Mouse (Mus musculus) liver, embryonic 11.5 days (tissue): ENCODE measurements at regions not wholly inside any gene's neighbourhood (a gene's known extent, or its start where the extent isn't known, plus 50 kb on each side); places are given as distances from the start of the nearest gene placed in this dataset.

Experiments
- ATAC-seq: fragments of 200-750 bp; cut with Nextera tagmentation; replicated peaks from 2 replicates; pipeline ENCODE4 v1.8.0; 2017; ENCODE audit warnings: moderate number of reproducible peaks, mild to moderate bottlenecking, moderate TSS enrichment, moderate library complexity; ENCODE audit not compliant: low FRiP score
- DNase-seq: peaks from one replicate; pipeline ENCODE4 v3.0.0-alpha.2; 2017; ENCODE audit warnings: low spot score
- H3K27ac ChIP-seq: fragments of 300-500 bp; sonication (generic); 2 replicates; pipeline ENCODE4 v1.5.1; 2014; ENCODE audit warnings: mild to moderate bottlenecking, low read depth, low read length, control low read depth
- H3K27me3 ChIP-seq: fragments of 300-500 bp; sonication (generic); replicated peaks from 2 replicates; pipeline ENCODE4 v1.6.1; 2014; ENCODE audit warnings: low read length, mixed read lengths; ENCODE audit not compliant: control insufficient read depth, insufficient read depth
- H3K36me3 ChIP-seq: fragments of 300-500 bp; sonication (generic); 2 replicates; pipeline ENCODE4 v1.6.1; 2014; ENCODE audit warnings: mild to moderate bottlenecking, low read length, moderate library complexity, mixed read lengths; ENCODE audit not compliant: control insufficient read depth, insufficient read depth
- H3K4me1 ChIP-seq: fragments of 300-500 bp; sonication (generic); replicated peaks from 2 replicates; pipeline ENCODE4 v1.6.1; 2014; ENCODE audit warnings: low read length, mixed read lengths; ENCODE audit not compliant: control insufficient read depth, insufficient read depth
- H3K4me2 ChIP-seq: fragments of 300-500 bp; sonication (generic); 2 replicates; pipeline ENCODE4 v1.6.1; 2014; ENCODE audit warnings: mild to moderate bottlenecking, control low read depth, moderate library complexity
- H3K4me3 ChIP-seq: fragments of 300-500 bp; sonication (generic); 2 replicates; pipeline ENCODE4 v1.5.1; 2014; ENCODE audit warnings: low read depth, low read length, control low read depth
- H3K9ac ChIP-seq: fragments of 300-500 bp; sonication (generic); 2 replicates; pipeline ENCODE4 v1.6.1; 2014; ENCODE audit warnings: low read depth, low read length, control low read depth
- H3K9me3 ChIP-seq: fragments of 300-500 bp; sonication (generic); 2 replicates; pipeline ENCODE4 v1.6.1; 2016; ENCODE audit warnings: low read length, inconsistent platforms, mixed read lengths; ENCODE audit not compliant: control insufficient read depth
- WGBS: fragments of 180-500 bp; shearing (Covaris S2); extraction: QIAGEN DNeasy Blood & Tissue Kit; methylation state at CpG from one replicate; pipeline ENCODE4 v1.1.7; 2014; 5-methylcytosine and 5-hydroxymethylcytosine counted together

- no peak for DNase-seq
- 77% methylated on average over 3 of the region's 3 CpGs for WGBS
- no peak overlapping the region for H3K4me3 ChIP-seq
Measured at GRCm38 (mm10) chr3:148136791-148137251, 853.5 kb downstream of the Adgrl2 start.

DNA sequence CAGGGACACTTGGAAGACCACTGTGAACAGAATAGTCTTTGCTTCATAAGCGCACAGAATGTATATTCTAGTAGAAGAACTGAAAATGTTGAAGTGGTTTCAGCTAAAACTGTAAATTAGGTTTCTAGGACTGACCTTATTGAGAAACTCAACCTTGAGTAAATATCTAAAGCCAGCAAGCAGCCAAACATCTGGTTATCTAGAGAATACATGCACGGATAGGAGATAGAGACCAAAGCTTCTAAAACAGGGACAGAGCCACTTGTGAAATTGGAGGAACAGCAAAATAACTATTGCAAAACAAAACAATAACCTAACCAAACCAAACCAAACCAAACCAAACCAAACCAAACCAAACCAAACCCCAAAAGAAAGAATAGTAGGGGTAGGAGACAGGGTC, 855.7 kb downstream of the Adgrl2 start:
- H3K9ac ChIP-seq = no peak overlapping the region
- no peaks in the 10 kb centered on the region for H3K27me3 ChIP-seq
- WGBS = 75% methylated on average over 2 of the region's 2 CpGs
- no peaks in the 10 kb centered on the region for H3K9me3 ChIP-seq
- no peak for ATAC-seq
- no peak for DNase-seq
- no peaks in the 10 kb centered on the region for H3K4me1 ChIP-seq
- no peaks in the 10 kb centered on the region for H3K36me3 ChIP-seq
- no peak overlapping the region for H3K4me2 ChIP-seq
- no peak overlapping the region for H3K27ac ChIP-seq
- H3K4me3 ChIP-seq = no peak overlapping the region

More at GRCm38 (mm10) chr3:148136791-148137251, 853.5 kb downstream of the Adgrl2 start:
- no peak overlapping the region for H3K9ac ChIP-seq
- no peaks in the 10 kb centered on the region for H3K27me3 ChIP-seq
- no peaks in the 10 kb centered on the region for H3K36me3 ChIP-seq
- ATAC-seq = no peak
- H3K4me2 ChIP-seq = no peak overlapping the region
- no peak overlapping the region for H3K27ac ChIP-seq
- H3K4me1 ChIP-seq = no peaks in the 10 kb centered on the region
- H3K9me3 ChIP-seq = no peaks in the 10 kb centered on the region

DNA sequence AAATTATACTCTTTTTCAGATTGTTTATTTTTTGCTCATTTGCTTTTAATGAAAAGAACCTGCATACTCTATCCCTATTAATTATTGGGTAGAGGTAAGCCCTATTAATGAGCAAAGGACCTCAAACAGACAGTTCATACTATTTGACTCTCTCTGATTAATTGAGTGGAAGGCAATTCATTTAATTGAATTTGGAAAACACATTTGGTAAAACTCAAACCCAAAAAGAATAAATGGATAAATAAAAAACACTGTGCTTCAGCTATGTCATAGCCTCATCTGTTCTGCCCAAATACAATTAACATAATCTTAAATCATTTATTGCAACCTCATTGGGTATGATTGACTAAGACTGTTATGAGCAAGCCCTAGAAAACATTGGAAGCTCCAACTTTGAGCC, 874.8 kb downstream of the Adgrl2 start:
- no peak for DNase-seq
- Histone ChIP-seq H3K4me1 (no peaks in the 10 kb centered on the region), H3K36me3 (no peaks in the 10 kb centered on the region), H3K4me3 (no peak overlapping the region), H3K9me3 (no peaks in the 10 kb centered on the region), H3K9ac (no peak overlapping the region), H3K27me3 (no peaks in the 10 kb centered on the region), H3K4me2 (no peak overlapping the region), H3K27ac (no peak overlapping the region)
- ATAC-seq = no peak

DNA sequence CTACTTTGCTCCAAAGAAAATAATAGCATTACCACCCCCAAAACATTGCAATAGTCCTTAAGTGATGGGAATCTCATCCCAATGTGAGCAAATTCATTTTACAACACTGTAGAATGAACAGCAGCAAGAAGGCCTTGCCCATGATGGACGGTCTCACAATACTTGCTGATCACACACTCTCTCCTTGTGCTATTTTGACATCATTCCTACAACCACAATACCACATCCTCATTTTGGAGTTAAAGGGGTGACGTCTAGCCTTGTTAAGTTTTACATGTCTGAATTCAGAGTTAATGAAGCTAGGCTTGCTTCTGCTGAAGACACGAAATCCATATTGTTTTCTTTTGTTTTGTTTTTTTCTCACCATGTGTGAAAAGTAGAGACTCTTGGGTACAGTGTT, 878.2 kb downstream of the Adgrl2 start:
- H3K27ac ChIP-seq = no peak overlapping the region
- H3K4me3 ChIP-seq = no peak overlapping the region
- no peaks in the 10 kb centered on the region for H3K27me3 ChIP-seq
- no peaks in the 10 kb centered on the region for H3K36me3 ChIP-seq
- H3K9ac ChIP-seq = no peak overlapping the region
- 63% methylated on average over 3 of the region's 3 CpGs for WGBS
- H3K9me3 ChIP-seq = no peaks in the 10 kb centered on the region
- H3K4me1 ChIP-seq = no peaks in the 10 kb centered on the region
- no peak for DNase-seq
- no peak overlapping the region for H3K4me2 ChIP-seq
- no peak for ATAC-seq

GRCm38 (mm10) chr3:148107031-148107430, 883.3 kb downstream of the Adgrl2 start:
- Histone ChIP-seq H3K36me3 (no peaks in the 10 kb centered on the region), H3K4me3 (no peak overlapping the region), H3K9me3 (no peaks in the 10 kb centered on the region), H3K27me3 (no peaks in the 10 kb centered on the region), H3K4me2 (no peak overlapping the region), H3K27ac (no peak overlapping the region), H3K9ac (no peak overlapping the region), H3K4me1 (no peaks in the 10 kb centered on the region)
- 55% methylated on average over 1 of the region's 1 CpGs for WGBS
- no peak for ATAC-seq
- DNase-seq = no peak

DNA sequence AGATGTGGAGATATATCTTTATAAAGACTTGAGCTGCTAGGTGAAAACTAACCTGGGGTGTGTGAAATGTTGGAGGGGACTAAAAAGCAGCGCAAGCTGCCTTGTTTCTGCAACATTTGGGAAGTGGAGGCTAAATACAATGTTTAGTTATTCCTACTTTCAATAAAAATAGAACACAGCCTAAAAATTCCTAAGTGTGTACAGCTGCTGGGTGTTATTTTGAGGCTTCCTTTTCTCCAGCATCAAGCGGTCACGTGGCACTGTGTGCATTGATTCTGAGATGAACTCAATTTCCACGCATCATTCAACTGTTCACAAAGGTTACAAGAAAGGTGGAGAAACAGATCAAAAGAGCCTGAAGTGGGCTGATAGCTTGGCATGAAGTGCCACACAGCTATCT, 896.4 kb downstream of the Adgrl2 start:
- Histone ChIP-seq H3K4me2 (no peak overlapping the region), H3K9me3 (no peaks in the 10 kb centered on the region), H3K27ac (no peak overlapping the region), H3K4me3 (no peak overlapping the region), H3K4me1 (no peaks in the 10 kb centered on the region), H3K36me3 (no peaks in the 10 kb centered on the region), H3K9ac (no peak overlapping the region), H3K27me3 (no peaks in the 10 kb centered on the region)
- WGBS = 88% methylated on average over 4 of the region's 4 CpGs
- DNase-seq (no peak), ATAC-seq (no peak)

DNA sequence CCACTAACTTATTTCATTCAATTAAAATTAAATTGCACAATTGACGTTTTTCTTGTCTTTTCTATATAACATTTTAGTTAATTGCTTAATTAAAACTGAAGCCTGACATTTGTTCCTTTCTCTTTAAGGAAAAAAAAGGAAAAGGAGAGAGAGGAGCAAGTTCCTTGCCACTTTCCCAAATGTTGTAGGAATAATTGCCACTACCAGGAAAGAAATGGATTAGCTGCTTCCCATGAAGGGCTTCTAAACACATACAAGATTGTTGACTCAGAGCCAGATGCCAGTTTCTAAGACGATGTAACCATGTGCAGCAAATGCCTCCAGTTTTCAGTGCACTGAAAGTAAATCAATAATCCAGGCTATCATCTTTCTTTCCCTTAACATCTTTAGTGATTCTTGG, 914.5 kb downstream of the Adgrl2 start:
- no peak for DNase-seq
- H3K27me3 ChIP-seq = no peaks in the 10 kb centered on the region
- H3K36me3 ChIP-seq = no peaks in the 10 kb centered on the region
- no peaks in the 10 kb centered on the region for H3K4me1 ChIP-seq
- no peak overlapping the region for H3K4me3 ChIP-seq
- H3K27ac ChIP-seq = no peak overlapping the region
- no peaks in the 10 kb centered on the region for H3K9me3 ChIP-seq
- 60% methylated on average over 2 of the region's 2 CpGs for WGBS
- H3K9ac ChIP-seq = no peak overlapping the region
- no peak for ATAC-seq
- no peak overlapping the region for H3K4me2 ChIP-seq

DNA sequence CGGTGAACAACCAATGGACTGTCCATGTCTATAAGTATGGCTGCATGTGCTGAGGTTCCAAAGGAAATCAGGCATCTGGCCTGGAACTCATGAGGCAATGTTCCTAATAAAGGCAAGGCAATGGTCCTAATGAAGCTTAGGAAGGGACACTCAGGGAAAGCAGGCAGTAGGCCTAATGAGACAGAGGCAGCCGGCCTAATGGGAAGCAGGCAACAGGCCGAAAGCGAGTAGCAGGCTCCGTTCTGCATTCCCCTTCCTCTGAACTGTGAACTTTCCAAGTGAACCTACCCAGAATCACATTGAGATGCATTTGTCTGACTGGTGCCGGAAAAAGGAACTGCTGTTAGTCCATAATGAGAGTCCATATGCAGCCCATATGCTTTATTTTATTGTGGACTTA, 923.7 kb downstream of the Adgrl2 start:
- Histone ChIP-seq H3K9me3 (no peaks in the 10 kb centered on the region), H3K4me3 (no peak overlapping the region), H3K27ac (no peak overlapping the region), H3K36me3 (no peaks in the 10 kb centered on the region), H3K4me1 (no peaks in the 10 kb centered on the region), H3K4me2 (no peak overlapping the region), H3K9ac (no peak overlapping the region), H3K27me3 (no peaks in the 10 kb centered on the region)
- no peak for ATAC-seq
- DNase-seq = no peak
- WGBS = 87% methylated on average over 6 of the region's 6 CpGs

DNA sequence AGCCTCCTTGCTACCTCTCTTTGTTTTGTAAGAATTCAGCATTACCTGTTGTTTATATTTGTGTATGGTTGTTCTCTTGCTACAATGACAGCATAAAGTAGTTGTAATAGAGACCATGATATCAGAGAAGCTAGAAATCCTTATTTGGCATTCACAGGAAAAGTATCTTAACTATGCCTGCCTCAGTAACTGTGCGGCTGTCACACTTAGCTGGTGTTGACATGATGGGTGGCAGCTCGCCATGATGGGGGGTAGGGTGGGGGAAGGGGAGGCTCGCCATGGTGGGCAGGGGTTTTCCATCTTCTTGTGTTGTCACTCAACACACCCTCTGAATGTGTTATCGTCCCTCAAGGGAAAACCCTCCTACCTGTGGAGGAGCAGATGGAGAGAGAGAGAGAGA, 934.3 kb downstream of the Adgrl2 start:
- 68% methylated on average over 4 of the region's 4 CpGs for WGBS
- no peak overlapping the region for H3K27ac ChIP-seq
- no peak for DNase-seq
- H3K4me2 ChIP-seq = no peak overlapping the region
- no peak overlapping the region for H3K4me3 ChIP-seq
- no peaks in the 10 kb centered on the region for H3K27me3 ChIP-seq
- H3K4me1 ChIP-seq = no peaks in the 10 kb centered on the region
- no peak overlapping the region for H3K9ac ChIP-seq
- H3K9me3 ChIP-seq = no peaks in the 10 kb centered on the region
- H3K36me3 ChIP-seq = no peaks in the 10 kb centered on the region
- no peak for ATAC-seq
